Mouse (Mus musculus) cerebellum, adult 2 months (tissue): ENCODE measurements around the gene Sumf1.

Experiments used
- CTCF ChIP-seq: fragments of 200-500 bp; IDR thresholded peaks from 2 replicates; pipeline ENCODE4 v1.5.1; 2011; ENCODE audit warnings: low read depth, mild to moderate bottlenecking, control low read depth, low read length, moderate library complexity, borderline replicate concordance; ENCODE audit not compliant: insufficient read depth
- POLR2A ChIP-seq: fragments of 200-500 bp; IDR thresholded peaks from 2 replicates; pipeline ENCODE4 v1.6.1; 2011; ENCODE audit warnings: low read length, control low read depth, borderline replicate concordance; ENCODE audit not compliant: insufficient read depth

- TF ChIP-seq CTCF (no peak), POLR2A (no peak)
These were observed 73.7 kb downstream of the Sumf1 start for GRCm38 (mm10) chr6:108111693-108112092.
